Mouse (Mus musculus) intestine, embryonic 16.5 days (tissue): ENCODE data around the gene Gja5. TPM values are rescaled to one million over a fixed set of nuclear protein-coding genes. Genes with fewer than 3 reads are reported as not detected.
A peak's percentile ranks its signal among the peaks of the same experiment; 100 is the strongest.
"Not testable (repeated sequence)": the region's sequence is repeated elsewhere in the genome, so short reads cannot be mapped to it uniquely, and the experiment has no call there.

Source experiments
- ATAC-seq: fragments of 200-750 bp; cut with Nextera tagmentation; 2 replicates; pipeline ENCODE4 v1.8.0; 2017; ENCODE audit warnings: moderate TSS enrichment, moderate library complexity
- H3K27ac ChIP-seq: fragments of 300-500 bp; sonication (generic); 2 replicates; pipeline ENCODE4 v1.5.1; 2014; ENCODE audit warnings: mild to moderate bottlenecking, low read length
- H3K27me3 ChIP-seq: fragments of 300-500 bp; sonication (generic); replicated peaks from 2 replicates; pipeline ENCODE4 v1.6.1; 2014; ENCODE audit warnings: low read length, control low read depth, mixed read lengths; ENCODE audit not compliant: control insufficient read depth, insufficient read depth
- H3K36me3 ChIP-seq: fragments of 300-500 bp; sonication (generic); 2 replicates; pipeline ENCODE4 v1.6.1; 2014; ENCODE audit warnings: low read length, control low read depth; ENCODE audit not compliant: control insufficient read depth, insufficient read depth
- H3K4me1 ChIP-seq: fragments of 300-500 bp; sonication (generic); 2 replicates; pipeline ENCODE4 v1.6.1; 2014; ENCODE audit warnings: low read length, control low read depth, mixed read lengths; ENCODE audit not compliant: control insufficient read depth, insufficient read depth
- H3K4me2 ChIP-seq: fragments of 300-500 bp; sonication (generic); 2 replicates; pipeline ENCODE4 v1.6.1; 2014; ENCODE audit warnings: low read depth, low read length, control low read depth
- H3K4me3 ChIP-seq: fragments of 300-500 bp; sonication (generic); 2 replicates; pipeline ENCODE4 v1.5.1; 2014; ENCODE audit warnings: mild to moderate bottlenecking, low read length
- H3K9ac ChIP-seq: fragments of 300-500 bp; sonication (generic); 2 replicates; pipeline ENCODE4 v1.6.1; 2014; ENCODE audit warnings: low read depth, low read length
- H3K9me3 ChIP-seq: fragments of 300-500 bp; sonication (generic); 2 replicates; pipeline ENCODE4 v1.6.1; 2016; ENCODE audit warnings: low read length, control low read depth; ENCODE audit not compliant: control insufficient read depth
- WGBS: fragments of 180-500 bp; shearing (Covaris S2); extraction: QIAGEN DNeasy Blood & Tissue Kit; methylation state at CpG from one replicate; pipeline ENCODE4 v1.1.7; 2014; 5-methylcytosine and 5-hydroxymethylcytosine counted together
- polyA plus RNA-seq: library from polyadenylated mRNA; unstranded; fragments of >200 nt; fragmentation: Nextera tagmentation; extraction: Ambion mirVana; gene quantifications from 2 replicates; pipeline ENCODE4 v1.2.1, GENCODE M21; 2015

The Gja5 gene
- polyA plus RNA-seq, 1 experiment from 2014 or later, result 12.5 TPM

DNA sequence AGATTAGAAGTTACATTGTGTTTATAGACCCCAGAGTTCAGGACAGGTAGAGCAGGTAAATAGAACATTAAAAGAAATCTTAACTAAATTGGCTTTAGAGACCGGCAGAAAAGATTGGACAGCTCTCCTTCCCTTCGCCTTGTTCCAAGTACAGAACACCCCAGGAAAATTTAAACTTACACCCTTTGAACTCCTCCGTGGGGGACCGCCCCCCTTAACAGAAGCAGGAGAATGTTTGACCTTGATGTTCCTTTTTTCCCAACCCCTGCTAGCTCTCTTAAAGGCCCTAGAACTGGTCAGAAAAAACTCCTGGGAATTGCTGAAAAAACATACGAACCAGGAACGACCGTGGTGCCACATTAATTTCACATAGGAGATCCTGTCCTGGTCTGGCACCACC, 187.5 kb downstream of the Gja5 start:
- H3K4me2 ChIP-seq, H3K4me3 ChIP-seq, H3K9me3 ChIP-seq, H3K27me3 ChIP-seq, H3K9ac ChIP-seq, H3K36me3 ChIP-seq, H3K27ac ChIP-seq, H3K4me1 ChIP-seq, ATAC-seq: not testable (repeated sequence)
- WGBS, result 82% methylated on average over 7 of the region's 7 CpGs

DNA sequence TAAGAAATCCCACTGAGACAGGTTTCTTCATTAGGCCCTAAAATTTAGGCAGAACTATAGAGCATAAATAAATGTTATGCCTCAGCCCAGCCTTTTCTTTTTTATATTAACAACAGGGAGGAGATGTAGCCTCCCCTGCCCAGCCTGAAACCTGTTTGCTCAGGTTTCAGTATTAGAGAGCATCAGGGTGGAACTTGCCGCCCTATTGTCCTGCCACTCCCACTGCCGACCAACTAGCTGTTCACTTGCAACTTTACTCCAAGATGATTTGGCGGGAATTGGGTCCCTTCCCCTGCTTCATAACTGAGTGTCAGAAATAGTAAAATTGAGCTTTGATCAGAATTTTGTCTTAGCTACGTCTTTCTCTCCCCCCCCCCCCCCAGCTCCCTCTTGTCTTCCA, 192.2 kb downstream of the Gja5 start:
- not testable (repeated sequence) for H3K4me1 ChIP-seq, ATAC-seq, H3K9ac ChIP-seq, H3K27me3 ChIP-seq, H3K4me3 ChIP-seq, H3K4me2 ChIP-seq, H3K27ac ChIP-seq, H3K36me3 ChIP-seq, H3K9me3 ChIP-seq
- WGBS, result 69% methylated on average over 4 of the region's 4 CpGs

DNA sequence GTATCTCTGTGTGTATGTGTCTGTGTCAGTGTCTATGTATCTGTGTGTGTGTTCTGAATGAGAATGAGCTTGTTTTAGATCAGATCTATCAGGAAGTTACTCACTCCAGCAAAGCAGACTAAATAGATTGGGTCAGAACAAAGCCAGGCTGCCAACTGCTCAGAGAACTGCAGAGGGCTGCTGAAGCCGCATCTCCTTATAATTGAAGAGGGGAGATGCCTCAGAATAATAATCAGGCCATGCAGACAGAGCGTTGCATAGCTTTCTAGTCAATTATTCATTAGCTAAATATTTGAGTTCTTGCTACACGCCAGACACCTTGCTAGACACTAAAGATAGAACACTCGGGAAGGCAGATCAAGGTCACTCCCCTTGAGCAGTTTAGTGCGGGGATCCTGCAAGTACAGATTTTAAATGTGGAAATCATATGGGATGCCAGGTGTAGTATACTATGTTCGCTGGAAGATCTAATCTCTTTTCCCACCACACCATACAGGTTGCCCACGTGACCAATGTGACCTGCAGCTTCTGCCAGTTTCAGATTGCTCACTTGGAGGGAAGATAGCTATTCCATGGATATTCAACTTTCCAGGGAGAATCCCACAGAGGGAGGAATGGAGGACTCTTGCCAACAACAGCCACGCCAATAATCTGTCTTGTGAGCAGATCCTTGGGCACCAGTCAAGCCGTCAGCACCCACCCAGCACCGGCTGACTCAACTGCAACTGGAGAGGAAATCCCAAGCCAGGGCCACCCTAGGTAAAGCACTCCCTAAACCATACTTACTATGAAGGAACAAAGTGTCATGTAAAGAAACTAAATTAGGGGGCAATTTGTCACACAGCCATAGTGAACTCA, 196.5 kb downstream of the Gja5 start:
- Histone ChIP-seq H3K9ac (no peak overlapping the region), H3K36me3 (no peaks in the 10 kb centered on the region), H3K27ac (no peak overlapping the region), H3K4me2 (no peak overlapping the region), H3K27me3 (no peaks in the 10 kb centered on the region), H3K4me3 (no peak overlapping the region), H3K9me3 (peaks cover 3% of the 10 kb centered on the region; the same call in 1 of the 2 replicates), H3K4me1 (peaks cover 8% of the 10 kb centered on the region)
- ATAC-seq, result no peak
- WGBS, result 50% methylated on average over 10 of the region's 10 CpGs

DNA sequence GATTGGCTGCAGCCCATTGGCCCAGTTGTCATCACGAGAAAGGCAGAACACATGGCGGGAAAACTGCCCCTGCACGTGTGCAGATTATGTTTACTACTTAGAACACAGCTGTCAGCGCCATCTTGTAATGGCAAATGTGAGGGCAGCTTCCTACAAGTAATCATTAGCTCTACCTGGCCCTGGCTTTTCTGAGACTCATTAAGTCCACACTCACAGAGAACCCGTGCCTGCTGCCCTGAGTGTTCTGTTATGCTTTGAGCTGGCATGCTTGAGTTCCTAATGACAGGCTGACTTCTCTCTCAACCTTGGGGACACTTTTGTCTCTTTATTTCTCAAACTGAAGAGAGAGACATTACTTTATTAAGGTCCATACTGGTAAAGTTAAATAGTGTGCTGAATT, 199.5 kb downstream of the Gja5 start:
- not testable (repeated sequence) for H3K36me3 ChIP-seq, H3K4me3 ChIP-seq, ATAC-seq, H3K27ac ChIP-seq, H3K27me3 ChIP-seq, H3K9me3 ChIP-seq, H3K4me1 ChIP-seq, H3K4me2 ChIP-seq, H3K9ac ChIP-seq
- 90% methylated on average over 3 of the region's 5 CpGs for WGBS

DNA sequence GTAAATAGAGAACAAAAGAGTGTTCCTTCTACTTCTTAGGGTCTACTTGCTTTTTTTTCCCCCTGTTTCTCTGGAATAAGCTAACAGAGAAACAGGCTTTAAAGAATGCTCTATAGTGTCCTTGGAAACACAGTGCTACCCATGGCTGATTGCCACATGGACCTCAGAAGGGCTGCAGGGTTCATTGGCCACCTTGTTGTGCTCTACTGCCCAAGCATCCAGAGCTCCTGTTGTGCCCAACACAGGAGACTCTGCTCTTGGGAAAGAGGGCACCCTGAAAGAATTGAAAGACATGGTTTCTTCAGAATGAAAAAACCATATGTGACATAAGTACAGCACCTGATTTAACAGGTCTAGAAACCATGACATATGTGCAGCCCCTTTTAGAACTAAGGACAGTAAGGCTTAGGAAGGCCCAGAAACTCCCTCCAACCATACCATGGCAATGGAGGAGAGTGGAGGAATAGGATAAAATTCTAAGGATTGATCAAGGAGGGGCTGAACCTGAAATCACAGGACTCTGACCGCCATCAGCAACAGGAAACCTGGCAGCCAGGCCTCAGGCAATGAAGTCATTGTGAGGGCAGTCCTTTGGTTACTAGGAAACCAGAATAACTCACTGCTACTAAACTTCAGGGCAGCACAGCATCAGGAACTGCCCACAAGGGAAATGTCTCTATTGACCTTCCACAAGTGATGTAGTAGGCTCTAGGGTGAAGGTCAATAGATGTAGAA, 200.4 kb downstream of the Gja5 start:
- H3K27ac ChIP-seq, result no peak overlapping the region
- H3K9me3 ChIP-seq, result peaks cover 3% of the 10 kb centered on the region; the same call in 1 of the 2 replicates
- no peak for ATAC-seq
- 56% methylated on average over 1 of the region's 1 CpGs for WGBS
- H3K36me3 ChIP-seq, result no peaks in the 10 kb centered on the region
- peaks cover 8% of the 10 kb centered on the region; the same call in 1 of the 2 replicates for H3K4me1 ChIP-seq
- no peak overlapping the region for H3K4me2 ChIP-seq
- no peaks in the 10 kb centered on the region for H3K27me3 ChIP-seq
- no peak overlapping the region for H3K4me3 ChIP-seq
- H3K9ac ChIP-seq, result no peak overlapping the region

DNA sequence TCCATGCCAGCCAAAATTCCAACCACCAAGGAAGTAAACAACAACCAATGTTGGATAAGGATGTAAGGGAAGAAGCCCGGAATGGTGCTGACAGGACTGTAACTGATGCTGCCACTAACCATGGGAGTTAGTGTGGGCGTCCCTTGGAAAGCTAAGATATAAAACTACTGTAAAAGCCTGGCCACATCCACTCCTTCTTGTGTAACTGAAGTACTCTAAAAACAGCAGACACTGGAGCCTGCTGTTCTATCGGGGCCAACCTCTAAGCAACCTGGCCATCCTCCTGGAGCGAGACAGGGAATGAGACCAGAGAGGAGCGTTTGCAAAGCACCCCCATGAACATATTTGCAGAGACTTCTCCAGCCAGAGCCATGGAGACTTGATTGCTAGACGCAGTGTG, 213.0 kb downstream of the Gja5 start:
- no peak for ATAC-seq
- Histone ChIP-seq H3K4me3 (no peak overlapping the region), H3K36me3 (no peaks in the 10 kb centered on the region), H3K27ac (no peak overlapping the region), H3K4me2 (no peak overlapping the region), H3K4me1 (no peaks in the 10 kb centered on the region), H3K9ac (no peak overlapping the region), H3K9me3 (no peaks in the 10 kb centered on the region), H3K27me3 (no peaks in the 10 kb centered on the region)
- WGBS, result 88% methylated on average over 6 of the region's 6 CpGs

DNA sequence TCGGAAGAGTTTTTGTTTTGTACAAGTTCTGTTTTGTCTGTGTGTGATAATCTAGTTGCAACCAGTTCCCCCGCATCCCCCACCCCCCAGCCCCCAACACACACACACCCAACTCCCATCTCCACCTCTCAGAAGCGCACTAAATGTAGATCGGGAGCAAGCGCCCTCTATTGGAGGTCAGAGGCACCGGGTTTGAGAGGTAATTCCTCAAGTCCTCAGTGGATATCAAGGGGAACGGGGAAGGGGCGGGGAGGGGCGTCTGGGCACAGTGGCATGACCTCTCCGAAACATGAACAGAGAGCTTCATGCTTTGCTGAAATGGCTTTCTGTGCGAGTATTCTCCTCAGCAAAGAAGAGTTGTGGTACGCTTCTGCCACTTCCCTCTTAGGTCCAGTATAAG, 213.8 kb downstream of the Gja5 start:
- no peaks in the 10 kb centered on the region for H3K36me3 ChIP-seq
- no peaks in the 10 kb centered on the region for H3K4me1 ChIP-seq
- ATAC-seq, result no peak
- H3K27ac ChIP-seq, result no peak overlapping the region
- 62% methylated on average over 12 of the region's 12 CpGs for WGBS
- no peak overlapping the region for H3K4me2 ChIP-seq
- no peak overlapping the region for H3K4me3 ChIP-seq
- no peaks in the 10 kb centered on the region for H3K27me3 ChIP-seq
- no peaks in the 10 kb centered on the region for H3K9me3 ChIP-seq
- no peak overlapping the region for H3K9ac ChIP-seq

DNA sequence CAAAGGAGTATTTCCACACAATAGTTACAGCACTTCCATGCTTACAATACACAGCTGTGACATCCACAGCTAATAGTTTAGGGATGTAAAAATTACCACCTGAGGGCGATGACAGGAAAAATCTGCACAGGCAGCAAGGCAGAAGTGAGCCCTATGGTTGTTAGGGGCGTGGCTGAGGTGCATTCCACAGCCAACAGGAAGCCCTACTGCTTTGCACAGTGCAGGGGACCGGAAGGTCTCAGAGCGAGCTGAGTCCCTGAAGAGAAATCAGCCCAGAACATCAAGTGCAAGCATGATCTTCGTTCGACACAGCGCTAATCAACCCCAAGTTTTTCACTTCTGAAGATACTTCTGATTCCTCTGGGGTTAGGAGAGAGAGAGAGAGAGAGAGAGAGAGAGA, 219.7 kb downstream of the Gja5 start:
- Histone ChIP-seq H3K4me1 (no peaks in the 10 kb centered on the region), H3K36me3 (no peaks in the 10 kb centered on the region), H3K27ac (no peak overlapping the region), H3K4me3 (no peak overlapping the region), H3K4me2 (no peak overlapping the region), H3K9me3 (no peaks in the 10 kb centered on the region), H3K27me3 (no peaks in the 10 kb centered on the region), H3K9ac (no peak overlapping the region)
- peak; percentile 80 for ATAC-seq
- WGBS, result 44% methylated on average over 7 of the region's 7 CpGs
